Mouse (Mus musculus) midbrain, embryonic 13.5 days (tissue): ENCODE data around the gene Thada. TPM values are rescaled to one million over a fixed set of nuclear protein-coding genes. Genes with fewer than 3 reads are reported as not detected.

Experiments
- ATAC-seq: fragments of 200-750 bp; cut with Nextera tagmentation; 2 replicates; pipeline ENCODE4 v1.8.0; 2017; ENCODE audit warnings: mild to moderate bottlenecking, moderate TSS enrichment, moderate library complexity
- H3K27ac ChIP-seq: fragments of 300-500 bp; sonication (generic); 2 replicates; pipeline ENCODE4 v1.5.1; 2015; ENCODE audit warnings: inconsistent platforms, mild to moderate bottlenecking, moderate library complexity
- H3K27me3 ChIP-seq: fragments of 300-500 bp; sonication (generic); 2 replicates; pipeline ENCODE4 v1.6.1; 2015; ENCODE audit warnings: mild to moderate bottlenecking, inconsistent platforms
- H3K36me3 ChIP-seq: fragments of 300-500 bp; sonication (generic); 2 replicates; pipeline ENCODE4 v1.6.1; 2015; ENCODE audit warnings: mild to moderate bottlenecking, inconsistent platforms
- H3K4me1 ChIP-seq: fragments of 300-500 bp; sonication (generic); replicated peaks from 2 replicates; pipeline ENCODE4 v1.6.1; 2015; ENCODE audit warnings: inconsistent platforms
- H3K4me2 ChIP-seq: fragments of 300-500 bp; sonication (generic); replicated peaks from 2 replicates; pipeline ENCODE4 v1.6.1; 2015; ENCODE audit warnings: moderate library complexity, mild to moderate bottlenecking, inconsistent platforms
- H3K4me3 ChIP-seq: fragments of 300-500 bp; sonication (generic); replicated peaks from 2 replicates; pipeline ENCODE4 v1.5.1; 2015; ENCODE audit warnings: mild to moderate bottlenecking, inconsistent platforms
- H3K9ac ChIP-seq: fragments of 300-500 bp; sonication (generic); replicated peaks from 2 replicates; pipeline ENCODE4 v1.6.1; 2015; ENCODE audit warnings: mild to moderate bottlenecking, inconsistent platforms
- H3K9me3 ChIP-seq: fragments of 300-500 bp; sonication (generic); 2 replicates; pipeline ENCODE4 v1.6.1; 2016; ENCODE audit warnings: mild to moderate bottlenecking, inconsistent platforms
- WGBS: fragments of 180-500 bp; shearing (Covaris S2); methylation state at CpG from one replicate; pipeline ENCODE4 v1.1.7; 2015; 5-methylcytosine and 5-hydroxymethylcytosine counted together
- polyA plus RNA-seq: library from polyadenylated mRNA; unstranded; fragments of >200 nt; fragmentation: Nextera tagmentation; extraction: Ambion mirVana; gene quantifications from 2 replicates; pipeline ENCODE4 v1.2.1, GENCODE M21; 2015

Thada gene
- polyA plus RNA-seq, 1 experiment from 2014 or later: 7.6 TPM

DNA sequence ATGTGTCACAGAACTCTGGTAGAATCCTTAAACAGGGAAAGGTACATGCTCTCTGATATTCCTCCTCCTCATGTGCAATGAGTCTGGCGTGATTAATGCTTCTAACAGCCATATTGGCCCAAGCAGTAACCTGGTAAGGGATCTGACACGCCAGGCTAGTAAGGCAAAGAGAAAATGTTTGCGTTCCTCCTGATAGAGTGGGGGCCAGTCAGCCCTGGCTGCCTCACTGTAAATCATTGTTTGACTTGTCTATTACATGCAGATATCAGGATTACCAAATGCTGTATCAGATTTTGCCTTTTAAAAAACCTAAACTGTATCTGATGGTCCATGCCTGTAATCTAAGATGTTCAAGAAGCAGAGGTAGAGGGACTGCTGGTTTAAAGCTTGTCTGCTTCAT lies 252.5 kb downstream of the Thada start:
- ATAC-seq: no peak
- no peaks in the 10 kb centered on the region for H3K27me3 ChIP-seq
- H3K4me2 ChIP-seq: no peak overlapping the region
- H3K9ac ChIP-seq: no peak overlapping the region
- no peak overlapping the region for H3K27ac ChIP-seq
- no peaks in the 10 kb centered on the region for H3K9me3 ChIP-seq
- WGBS: 87% methylated on average over 3 of the region's 3 CpGs
- no peaks in the 10 kb centered on the region for H3K4me1 ChIP-seq
- peaks cover 7% of the 10 kb centered on the region; the same call in 1 of the 2 replicates for H3K36me3 ChIP-seq
- no peak overlapping the region for H3K4me3 ChIP-seq

DNA sequence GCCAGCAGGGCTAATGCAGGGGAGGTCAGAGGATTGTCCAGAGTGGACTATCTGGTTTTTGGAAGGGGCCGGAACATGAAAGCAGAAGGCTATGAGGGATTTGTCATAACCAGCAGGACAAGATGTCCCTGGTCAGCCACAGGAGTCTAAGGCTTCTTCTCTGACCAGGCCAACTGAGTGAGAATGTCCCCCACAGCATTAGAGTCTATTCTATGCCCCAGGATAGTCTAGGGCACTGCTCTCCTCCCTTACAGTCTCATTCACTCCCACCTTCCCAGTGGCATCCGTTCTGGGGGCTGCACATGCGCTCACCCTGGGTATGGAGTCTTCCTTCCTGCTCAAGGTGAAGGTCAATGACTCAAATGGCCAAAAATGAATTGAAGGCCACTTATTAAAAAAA lies 258.4 kb downstream of the Thada start:
- WGBS: 95% methylated on average over 3 of the region's 3 CpGs
- Histone ChIP-seq H3K9me3 (no peaks in the 10 kb centered on the region), H3K4me3 (no peak overlapping the region), H3K4me1 (0 out of 2 replicates have a peak, but pooled peaks cover 5% of the 10 kb centered on the region), H3K27ac (no peak overlapping the region), H3K36me3 (peaks cover 17% of the 10 kb centered on the region; the same call in 1 of the 2 replicates), H3K9ac (no peak overlapping the region), H3K4me2 (no peak overlapping the region), H3K27me3 (no peaks in the 10 kb centered on the region)
- no peak for ATAC-seq

DNA sequence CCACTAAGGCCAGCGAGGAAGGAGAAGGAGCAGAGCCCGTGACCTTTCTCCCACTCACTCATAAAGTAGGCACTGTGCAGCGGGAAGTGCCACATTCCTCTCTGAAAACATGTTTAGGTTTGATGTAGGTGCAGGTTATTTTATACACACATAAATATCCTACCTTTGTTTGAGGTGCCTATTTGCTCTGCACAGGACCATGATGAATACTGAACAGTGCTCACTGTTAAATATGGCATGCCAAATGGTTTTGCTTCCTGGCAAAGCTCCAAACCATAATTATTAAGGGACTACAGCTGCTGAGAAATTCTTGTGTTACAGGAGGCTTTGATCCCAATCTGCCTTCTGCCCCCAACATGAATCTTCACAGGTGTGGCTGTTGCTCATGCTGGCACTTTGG lies 259.8 kb downstream of the Thada start:
- no peak for ATAC-seq
- peaks cover 16% of the 10 kb centered on the region for H3K36me3 ChIP-seq
- H3K4me2 ChIP-seq: no peak overlapping the region
- no peak overlapping the region for H3K4me3 ChIP-seq
- H3K9me3 ChIP-seq: no peaks in the 10 kb centered on the region
- H3K27me3 ChIP-seq: no peaks in the 10 kb centered on the region
- no peak overlapping the region for H3K9ac ChIP-seq
- 98% methylated on average over 3 of the region's 3 CpGs for WGBS
- 0 out of 2 replicates have a peak, but pooled peaks cover 5% of the 10 kb centered on the region for H3K4me1 ChIP-seq
- no peak overlapping the region for H3K27ac ChIP-seq

DNA sequence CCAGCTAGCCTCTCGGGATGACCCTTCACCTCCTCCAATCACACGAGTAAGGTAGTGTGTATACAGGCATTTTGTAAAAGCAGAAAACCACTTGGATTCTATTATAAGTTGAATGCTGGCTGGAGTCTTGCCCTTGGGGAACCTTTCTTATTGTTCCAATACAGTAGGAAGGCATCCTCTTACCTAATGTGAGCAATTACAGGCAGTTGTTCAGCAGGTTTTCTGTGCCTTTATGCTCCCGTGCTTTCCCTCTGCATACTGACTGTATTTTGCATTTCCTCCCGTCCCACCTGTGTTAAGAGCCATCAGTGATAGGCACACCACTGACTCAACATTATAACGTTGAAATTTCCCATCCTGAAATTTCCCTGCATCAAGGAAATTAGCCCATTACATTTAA lies 261.0 kb downstream of the Thada start:
- Histone ChIP-seq H3K4me3 (no peak overlapping the region), H3K27ac (no peak overlapping the region), H3K9ac (no peak overlapping the region), H3K36me3 (peaks cover 15% of the 10 kb centered on the region), H3K4me2 (no peak overlapping the region), H3K9me3 (no peaks in the 10 kb centered on the region), H3K4me1 (0 out of 2 replicates have a peak, but pooled peaks cover 5% of the 10 kb centered on the region), H3K27me3 (no peaks in the 10 kb centered on the region)
- 87% methylated on average over 5 of the region's 5 CpGs for WGBS
- ATAC-seq: no peak

DNA sequence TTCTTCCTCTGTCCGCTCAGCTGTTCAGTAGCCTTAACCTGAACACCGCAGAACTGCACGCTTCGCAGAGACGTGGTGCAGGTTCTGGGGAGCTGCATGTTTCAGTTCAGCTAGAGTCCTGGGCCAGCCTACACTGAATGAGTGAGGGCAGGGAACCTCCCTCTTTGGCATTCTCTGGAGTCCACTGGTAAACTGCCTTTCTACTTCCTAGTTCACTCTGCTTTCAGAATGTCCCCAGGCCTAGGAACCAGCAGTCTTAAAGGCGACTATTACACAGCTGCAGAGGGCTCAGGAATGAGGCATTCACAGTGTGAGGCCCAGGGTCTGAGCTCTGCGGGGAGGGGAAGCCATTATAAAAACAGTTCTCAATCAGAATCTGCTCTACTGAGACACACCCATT lies 262.7 kb downstream of the Thada start:
- H3K4me3 ChIP-seq: no peak overlapping the region
- H3K27ac ChIP-seq: no peak overlapping the region
- H3K9ac ChIP-seq: no peak overlapping the region
- H3K9me3 ChIP-seq: no peaks in the 10 kb centered on the region
- H3K36me3 ChIP-seq: peaks cover 19% of the 10 kb centered on the region
- H3K4me2 ChIP-seq: no peak overlapping the region
- WGBS: 71% methylated on average over 7 of the region's 7 CpGs
- no peaks in the 10 kb centered on the region for H3K27me3 ChIP-seq
- no peak for ATAC-seq
- 0 out of 2 replicates have a peak, but pooled peaks cover 5% of the 10 kb centered on the region for H3K4me1 ChIP-seq

DNA sequence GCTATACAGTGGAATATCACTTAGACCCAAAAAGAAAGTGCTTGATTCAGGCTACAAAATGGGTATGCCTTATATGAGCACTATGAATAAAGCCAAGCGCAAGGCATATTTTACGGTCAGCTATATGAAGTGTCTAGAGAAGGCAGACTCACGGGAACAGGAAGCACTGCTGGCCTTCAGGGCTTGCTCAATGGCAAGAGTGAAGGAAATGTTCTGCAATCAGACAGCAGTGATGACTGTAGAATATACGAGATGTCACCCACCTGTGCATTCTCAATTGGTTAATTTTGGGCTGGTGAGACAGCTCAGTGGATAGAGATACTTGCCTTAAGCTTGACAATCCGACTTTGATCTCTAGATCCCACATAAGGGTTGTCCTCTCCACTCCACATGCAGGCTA lies 264.8 kb downstream of the Thada start:
- Histone ChIP-seq H3K27ac (no peak overlapping the region), H3K27me3 (no peaks in the 10 kb centered on the region), H3K9ac (no peak overlapping the region), H3K9me3 (no peaks in the 10 kb centered on the region), H3K4me2 (no peak overlapping the region), H3K4me3 (no peak overlapping the region), H3K36me3 (peaks cover 14% of the 10 kb centered on the region; the same call in 1 of the 2 replicates), H3K4me1 (0 out of 2 replicates have a peak, but pooled peaks cover 5% of the 10 kb centered on the region)
- no peak for ATAC-seq
- WGBS: 92% methylated on average over 5 of the region's 5 CpGs

DNA sequence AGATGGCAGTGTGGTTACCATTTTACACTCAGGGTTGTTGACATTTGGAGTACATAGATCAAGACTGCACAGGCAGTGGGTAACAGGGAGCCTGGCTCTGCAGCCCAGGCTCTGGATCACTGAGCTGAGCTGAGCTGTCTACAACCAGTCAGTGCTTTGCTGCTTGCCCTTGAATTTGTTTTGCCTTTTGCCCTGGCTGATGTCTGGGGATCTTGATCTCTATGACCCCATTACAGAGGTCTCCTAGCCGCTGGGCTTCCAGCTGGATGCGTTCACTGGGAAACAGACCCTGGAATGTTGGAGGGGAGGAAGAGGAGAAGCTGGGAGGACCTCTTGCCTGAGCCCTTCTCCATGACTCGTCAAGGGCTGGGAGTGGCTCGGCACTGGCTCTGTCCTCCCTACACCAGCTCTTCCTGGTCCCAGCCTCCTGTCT lies 268.1 kb downstream of the Thada start:
- 59% methylated on average over 4 of the region's 4 CpGs for WGBS
- H3K4me2 ChIP-seq: no peak overlapping the region
- no peak for ATAC-seq
- no peak overlapping the region for H3K4me3 ChIP-seq
- H3K36me3 ChIP-seq: peaks cover 8% of the 10 kb centered on the region; the same call in 1 of the 2 replicates
- no peak overlapping the region for H3K9ac ChIP-seq
- no peaks in the 10 kb centered on the region for H3K9me3 ChIP-seq
- no peaks in the 10 kb centered on the region for H3K27me3 ChIP-seq
- no peaks in the 10 kb centered on the region for H3K4me1 ChIP-seq
- no peak overlapping the region for H3K27ac ChIP-seq

DNA sequence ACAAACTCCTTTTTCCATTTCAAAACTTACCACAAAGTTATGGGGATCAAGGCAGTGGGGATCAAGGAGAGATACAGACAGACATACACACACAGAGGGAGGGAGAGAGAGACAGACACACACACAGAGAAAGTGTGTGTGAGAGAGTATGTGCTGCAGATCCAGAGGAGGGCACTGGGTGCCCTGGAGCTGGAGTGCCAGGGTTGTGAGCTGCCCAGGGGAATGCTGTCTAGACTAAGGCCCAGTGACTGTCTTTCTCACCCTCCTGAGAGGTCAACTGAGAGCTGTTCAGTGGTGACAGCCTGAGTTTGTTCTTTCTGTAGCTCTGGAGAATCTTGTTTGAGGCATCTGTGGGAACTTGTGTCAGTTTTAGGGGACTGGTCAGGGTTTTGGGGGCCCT lies 269.7 kb downstream of the Thada start:
- Histone ChIP-seq H3K9ac (no peak overlapping the region), H3K27me3 (no peaks in the 10 kb centered on the region), H3K9me3 (no peaks in the 10 kb centered on the region), H3K27ac (no peak overlapping the region), H3K36me3 (peaks cover 18% of the 10 kb centered on the region), H3K4me2 (no peak overlapping the region), H3K4me3 (no peak overlapping the region), H3K4me1 (no peaks in the 10 kb centered on the region)
- no peak for ATAC-seq

DNA sequence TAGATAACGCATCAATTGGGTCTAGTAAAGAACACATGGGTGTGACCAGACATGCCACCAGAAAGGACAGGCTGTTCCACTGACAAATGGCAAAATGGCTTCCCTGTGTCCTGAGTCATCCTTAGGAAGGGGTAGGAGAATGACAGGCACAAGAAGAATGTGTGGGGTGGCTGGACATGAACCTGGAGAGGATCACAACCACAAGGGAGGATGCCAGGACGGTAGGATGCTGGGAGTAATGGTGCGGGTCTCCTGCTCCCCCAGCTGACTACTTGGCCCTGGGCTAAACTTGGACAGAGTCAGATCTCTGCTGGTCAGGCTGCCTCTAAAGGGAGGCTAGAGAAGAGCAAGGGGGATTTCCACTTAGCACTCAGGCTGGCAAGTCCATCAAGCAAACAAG lies 270.2 kb downstream of the Thada start:
- peaks cover 15% of the 10 kb centered on the region for H3K36me3 ChIP-seq
- no peaks in the 10 kb centered on the region for H3K27me3 ChIP-seq
- no peaks in the 10 kb centered on the region for H3K4me1 ChIP-seq
- WGBS: 89% methylated on average over 3 of the region's 3 CpGs
- no peak overlapping the region for H3K4me3 ChIP-seq
- no peak overlapping the region for H3K27ac ChIP-seq
- no peak overlapping the region for H3K9ac ChIP-seq
- ATAC-seq: no peak
- no peak overlapping the region for H3K4me2 ChIP-seq
- H3K9me3 ChIP-seq: no peaks in the 10 kb centered on the region

DNA sequence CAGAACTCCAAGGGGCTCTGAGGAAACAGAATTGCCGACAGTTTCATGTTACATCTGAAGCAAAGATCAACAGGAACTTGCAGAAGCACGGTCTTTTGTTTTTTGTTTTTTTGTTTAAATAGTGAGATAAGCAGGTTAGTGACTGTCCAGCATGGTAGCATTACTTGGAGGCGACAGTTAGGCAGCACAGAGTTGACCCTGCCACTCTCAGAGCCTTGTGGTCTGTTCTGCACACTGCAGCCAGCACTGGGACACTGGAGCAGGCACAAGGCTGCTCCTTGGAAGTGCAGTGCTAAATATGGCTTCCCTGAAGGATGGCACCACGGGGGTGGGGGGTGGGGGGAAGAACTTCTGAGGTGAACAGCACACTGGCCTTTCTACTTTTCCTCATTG lies 271.0 kb downstream of the Thada start:
- ATAC-seq: no peak
- no peaks in the 10 kb centered on the region for H3K9me3 ChIP-seq
- no peak overlapping the region for H3K9ac ChIP-seq
- 75% methylated on average over 4 of the region's 4 CpGs for WGBS
- no peak overlapping the region for H3K4me3 ChIP-seq
- H3K27ac ChIP-seq: no peak overlapping the region
- no peaks in the 10 kb centered on the region; the same call in 1 of the 2 replicates for H3K4me1 ChIP-seq
- peaks cover 3% of the 10 kb centered on the region; the same call in 1 of the 2 replicates for H3K27me3 ChIP-seq
- peaks cover 15% of the 10 kb centered on the region for H3K36me3 ChIP-seq
- no peak overlapping the region for H3K4me2 ChIP-seq

DNA sequence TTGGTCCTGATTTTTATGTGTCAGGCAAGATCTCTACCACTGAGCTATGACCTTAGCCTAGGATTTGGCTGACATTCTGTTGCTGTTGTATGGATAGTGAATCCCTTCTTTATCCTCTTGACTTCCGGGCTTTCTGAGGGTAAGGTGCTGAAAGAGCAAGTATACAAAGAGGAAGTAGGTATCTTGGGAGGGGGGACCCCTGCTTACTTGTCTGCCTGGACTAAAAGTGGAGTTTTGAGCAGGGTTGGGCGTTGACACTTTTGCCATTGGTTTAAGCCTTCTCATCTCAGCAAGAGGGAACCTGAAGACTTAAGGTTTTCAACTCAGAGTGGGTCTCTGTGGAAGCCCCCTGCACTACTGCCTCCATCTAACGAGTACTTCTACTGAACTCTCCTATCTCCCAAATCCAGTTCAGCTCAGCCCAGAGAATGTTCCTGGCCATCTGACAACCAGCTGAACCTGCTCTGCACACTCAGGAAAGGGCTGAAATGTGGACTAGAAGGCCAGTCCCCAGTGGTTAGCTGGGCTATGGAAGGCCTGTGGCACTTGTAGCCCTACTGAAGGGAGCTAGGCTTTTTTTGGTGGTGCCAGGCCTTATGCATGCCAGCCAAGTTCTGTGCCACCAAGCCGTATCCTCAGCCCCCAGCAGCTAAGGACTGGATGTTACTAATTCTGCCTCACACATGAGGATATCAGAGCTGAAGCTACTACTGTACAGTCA lies 271.6 kb downstream of the Thada start:
- Histone ChIP-seq H3K9ac (no peak overlapping the region), H3K4me3 (no peak overlapping the region), H3K27me3 (peaks cover 3% of the 10 kb centered on the region; the same call in 1 of the 2 replicates), H3K27ac (no peak overlapping the region), H3K36me3 (peaks cover 10% of the 10 kb centered on the region), H3K4me1 (no peaks in the 10 kb centered on the region; the same call in 1 of the 2 replicates), H3K4me2 (no peak overlapping the region), H3K9me3 (no peaks in the 10 kb centered on the region)
- WGBS: 88% methylated on average over 4 of the region's 4 CpGs
- ATAC-seq: no peak

DNA sequence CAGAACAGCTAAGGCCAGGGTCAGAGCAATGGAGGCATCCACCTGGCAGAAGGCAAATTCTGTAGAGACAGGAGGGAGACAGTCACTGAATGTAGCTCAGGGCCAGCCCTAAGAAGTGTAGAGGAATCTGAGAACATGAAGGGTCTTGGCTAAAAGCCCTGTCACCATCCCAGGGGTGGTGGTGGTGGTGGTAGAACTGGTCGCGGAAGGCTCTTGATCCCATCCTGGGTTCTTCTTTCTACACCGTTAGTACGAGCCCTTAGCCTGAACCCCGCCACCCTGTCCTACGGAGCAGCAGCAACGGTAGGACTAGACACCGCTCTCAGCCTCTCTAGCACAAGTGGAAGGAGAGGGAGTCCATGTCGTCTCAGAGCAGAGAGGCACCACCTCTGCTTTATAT lies 272.6 kb downstream of the Thada start:
- Histone ChIP-seq H3K4me1 (peaks cover 10% of the 10 kb centered on the region), H3K36me3 (peaks cover 10% of the 10 kb centered on the region), H3K9ac (no peak overlapping the region), H3K4me2 (no peak overlapping the region), H3K9me3 (no peaks in the 10 kb centered on the region), H3K27me3 (peaks cover 3% of the 10 kb centered on the region), H3K27ac (no peak overlapping the region), H3K4me3 (no peak overlapping the region)
- WGBS: 92% methylated on average over 9 of the region's 9 CpGs
- no peak for ATAC-seq

DNA sequence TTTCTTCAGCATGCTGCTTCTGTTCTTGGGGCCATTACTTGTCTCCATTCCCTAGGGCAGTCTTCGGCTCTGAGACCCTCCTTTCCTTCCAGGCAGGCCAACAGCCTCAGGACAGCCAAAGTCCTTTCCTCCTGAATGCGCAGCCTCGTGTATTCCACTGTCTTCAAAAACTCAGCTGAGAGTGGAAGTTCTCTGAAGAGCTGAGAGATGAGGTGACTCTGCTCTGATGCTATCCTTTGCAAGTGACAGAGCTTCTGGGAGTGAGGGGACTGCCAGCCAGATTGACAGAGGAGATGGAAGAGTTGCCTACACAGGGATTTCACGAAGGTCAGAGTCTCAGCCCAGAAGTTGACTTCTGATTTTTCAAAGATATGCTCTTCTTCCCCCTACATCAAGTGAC lies 274.1 kb downstream of the Thada start:
- H3K36me3 ChIP-seq: peaks cover 10% of the 10 kb centered on the region
- no peak for ATAC-seq
- no peak overlapping the region for H3K9ac ChIP-seq
- peaks cover 13% of the 10 kb centered on the region for H3K4me1 ChIP-seq
- H3K9me3 ChIP-seq: no peaks in the 10 kb centered on the region
- WGBS: 93% methylated on average over 4 of the region's 4 CpGs
- H3K4me3 ChIP-seq: no peak overlapping the region
- no peak overlapping the region for H3K4me2 ChIP-seq
- no peak overlapping the region for H3K27ac ChIP-seq
- H3K27me3 ChIP-seq: peaks cover 3% of the 10 kb centered on the region
